Mouse (Mus musculus): ENCODE data around the gene Krt32. TPM values are rescaled to one million over a fixed set of nuclear protein-coding genes. Genes with fewer than 3 reads are reported as not detected.

Krt32 gene
- total and polyA plus RNA-seq, 3 experiments = not detected

DNA sequence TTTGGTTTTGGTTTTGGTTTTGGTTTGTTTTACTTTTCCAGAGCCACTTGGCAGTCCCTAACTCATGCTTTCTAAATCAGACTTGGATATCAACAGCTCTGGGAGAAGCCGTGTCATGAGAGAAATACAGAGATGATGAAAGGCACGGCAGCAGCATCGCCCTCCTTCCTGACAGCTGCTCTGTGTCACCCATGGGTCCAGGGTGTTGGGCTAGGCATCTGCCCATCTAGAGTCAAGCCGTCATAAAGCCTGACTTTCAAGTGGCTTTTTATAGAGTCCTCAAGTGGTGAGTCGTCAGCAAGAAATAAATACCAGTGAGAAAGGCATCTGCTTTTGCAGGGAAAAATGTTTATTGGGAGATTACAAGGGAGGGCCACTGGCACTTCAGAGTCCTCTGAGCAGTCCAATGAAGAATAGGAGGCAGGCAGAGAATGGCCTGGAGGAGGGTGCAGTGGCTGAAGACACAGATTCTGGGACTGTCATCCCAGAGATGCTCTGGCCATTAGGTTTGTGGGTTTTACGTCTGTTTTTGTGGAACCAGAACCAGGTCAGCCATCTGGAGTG, 41.6 kb downstream of the Krt32 start:
- no peak overlapping the region for H3K9ac ChIP-seq (ENCODE audit: low read depth, low read length)

DNA sequence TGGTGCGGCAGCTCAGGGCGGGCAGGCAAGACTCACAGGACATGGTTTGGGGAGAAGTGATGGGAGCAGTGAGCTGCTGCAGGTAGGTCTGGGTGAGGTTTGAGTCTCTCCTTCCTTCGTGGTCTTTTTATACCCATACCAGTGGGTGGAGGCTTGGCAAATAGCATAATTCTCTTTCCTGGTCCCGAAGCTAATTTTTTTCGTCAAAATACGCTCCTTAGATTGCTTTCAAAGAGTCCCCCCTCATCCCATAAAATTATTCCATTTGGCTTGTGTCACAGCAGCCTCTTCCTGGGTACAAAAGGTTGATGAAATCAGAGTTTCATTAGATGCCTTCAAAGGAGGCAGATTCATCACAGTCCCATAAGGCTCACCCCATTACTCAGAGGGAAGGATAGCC, 46.6 kb downstream of the Krt32 start, which contains the start of gene Krt34:
Gene Krt34, minus strand, starts transcription at position 101 of the 400 bp plus-strand sequence.
- no peaks in the 10 kb centered on the region for H3K4me1 ChIP-seq (ENCODE audit: control insufficient read depth, insufficient read depth, low read length)
- no peaks in the 10 kb centered on the region for H3K79me2 ChIP-seq (replicated peaks; ENCODE audit: control insufficient read depth, insufficient read depth, low read length)
- intact Hi-C loops (cut with DNase I) = no loop called here
- no peaks in the 10 kb centered on the region for H3K27me3 ChIP-seq (ENCODE audit: control insufficient read depth, insufficient read depth, low read length)
- H3K9ac ChIP-seq (ENCODE audit: low read depth, low read length) = no peak within 1 kb of the TSS
- DNase-seq = no peak
- WGBS = 75% methylated on average over 6 of the region's 6 CpGs
- no peaks in the 10 kb centered on the region for H3K36me3 ChIP-seq (ENCODE audit: control insufficient read depth, insufficient read depth, low read length)
- no peak within 1 kb of the TSS for H3K4me3 ChIP-seq
- TF ChIP-seq POLR2A (IDR thresholded peaks at IDR 0.05; ENCODE audit: insufficient read depth, low read depth, low read length) (no peak), EP300 (IDR thresholded peaks at IDR 0.05; ENCODE audit: insufficient read depth, low read depth, low read length) (no peak), CTCF (IDR thresholded peaks at IDR 0.05) (no peak)
- H3K27ac ChIP-seq = no peak within 1 kb of the TSS

More for the DNA sequence above, 41.6 kb downstream of the Krt32 start:
- no peak for DNase-seq
- WGBS = 49% methylated on average over 6 of the region's 6 CpGs
- H3K36me3 ChIP-seq (ENCODE audit: control insufficient read depth, insufficient read depth, low read length) = no peaks in the 10 kb centered on the region
- no peaks in the 10 kb centered on the region for H3K4me1 ChIP-seq (ENCODE audit: control insufficient read depth, insufficient read depth, low read length)
- H3K79me2 ChIP-seq (replicated peaks; ENCODE audit: control insufficient read depth, insufficient read depth, low read length) = no peaks in the 10 kb centered on the region
- no peaks in the 10 kb centered on the region for H3K27me3 ChIP-seq (ENCODE audit: control insufficient read depth, insufficient read depth, low read length)
- no peak overlapping the region for H3K27ac ChIP-seq
- intact Hi-C loops (cut with DNase I) = no loop called here
- H3K4me3 ChIP-seq = no peak overlapping the region
- TF ChIP-seq POLR2A (IDR thresholded peaks at IDR 0.05; ENCODE audit: insufficient read depth, low read depth, low read length) = no peak
- no peak for TF ChIP-seq EP300 (IDR thresholded peaks at IDR 0.05; ENCODE audit: insufficient read depth, low read depth, low read length)
- TF ChIP-seq CTCF (IDR thresholded peaks at IDR 0.05) = no peak

Other genes starting within 250 kb of the Krt32 start
- gene Krtap4-16, start 236.6 kb downstream of the Krt32 start, total RNA-seq (2021) = not detected
- not detected in 2 replicates for gene Krtap4-16, start 236.6 kb downstream of the Krt32 start, polyA plus RNA-seq (2012; rRNA removed)
- gene Gm11568, start 230.3 kb downstream of the Krt32 start, total RNA-seq (2021) = not detected
- not detected in 2 replicates for gene Gm11568, start 230.3 kb downstream of the Krt32 start, polyA plus RNA-seq (2012; rRNA removed)
- gene Gm11559, start 223.8 kb downstream of the Krt32 start, total RNA-seq (2021) = not detected
- not detected in 2 replicates for gene Gm11559, start 223.8 kb downstream of the Krt32 start, polyA plus RNA-seq (2012; rRNA removed)
- gene Krtap9-1, start 214.8 kb downstream of the Krt32 start, total RNA-seq (2021) = not detected
- gene Krtap9-1, start 214.8 kb downstream of the Krt32 start, polyA plus RNA-seq (2012; rRNA removed) = not detected in 2 replicates
- not detected for gene Gm11567, start 209.0 kb downstream of the Krt32 start, total RNA-seq (2021)
- not detected in 2 replicates for gene Gm11567, start 209.0 kb downstream of the Krt32 start, polyA plus RNA-seq (2012; rRNA removed)
- gene Krtap31-1, start 180.3 kb downstream of the Krt32 start, total RNA-seq (2021) = not detected
- gene Krtap31-1, start 180.3 kb downstream of the Krt32 start, polyA plus RNA-seq (2012; rRNA removed) = not detected in 2 replicates
- gene Gm11565, start 173.5 kb downstream of the Krt32 start, total RNA-seq (2021) = not detected
- not detected in 2 replicates for gene Gm11565, start 173.5 kb downstream of the Krt32 start, polyA plus RNA-seq (2012; rRNA removed)
- not detected for gene Krtap31-2, start 151.9 kb downstream of the Krt32 start, total RNA-seq (2021)
- gene Krtap31-2, start 151.9 kb downstream of the Krt32 start, polyA plus RNA-seq (2012; rRNA removed) = not detected in 2 replicates
- not detected for gene Krtap9-5, start 139.8 kb downstream of the Krt32 start, total RNA-seq (2021)
- gene Krtap9-5, start 139.8 kb downstream of the Krt32 start, polyA plus RNA-seq (2012; rRNA removed) = not detected in 2 replicates
- not detected for gene Krtap29-1, start 109.2 kb downstream of the Krt32 start, total RNA-seq (2021)
- not detected in 2 replicates for gene Krtap29-1, start 109.2 kb downstream of the Krt32 start, polyA plus RNA-seq (2012; rRNA removed)
- gene Krtap16-1, start 101.6 kb downstream of the Krt32 start, total RNA-seq (2021) = not detected
- not detected in 2 replicates for gene Krtap16-1, start 101.6 kb downstream of the Krt32 start, polyA plus RNA-seq (2012; rRNA removed)
- not detected for gene Krtap17-1, start 94.2 kb downstream of the Krt32 start, total RNA-seq (2021)
- not detected in 2 replicates for gene Krtap17-1, start 94.2 kb downstream of the Krt32 start, polyA plus RNA-seq (2012; rRNA removed)
- gene Krt33a, start 72.0 kb downstream of the Krt32 start, total RNA-seq (2021) = not detected
- not detected in 2 replicates for gene Krt33a, start 72.0 kb downstream of the Krt32 start, polyA plus RNA-seq (2012; rRNA removed)
- gene Krt33b, start 58.4 kb downstream of the Krt32 start, total RNA-seq (2021) = not detected
- not detected in 2 replicates for gene Krt33b, start 58.4 kb downstream of the Krt32 start, polyA plus RNA-seq (2012; rRNA removed)
- not detected for gene Krt34, start 46.7 kb downstream of the Krt32 start, total RNA-seq (2021)
- gene Krt34, start 46.7 kb downstream of the Krt32 start, polyA plus RNA-seq (2012; rRNA removed) = not detected in 2 replicates
- gene Krt31, start 37.7 kb downstream of the Krt32 start, total RNA-seq (2021) = not detected
- gene Krt31, start 37.7 kb downstream of the Krt32 start, polyA plus RNA-seq (2012; rRNA removed) = 0.08 TPM in 1 of 2 replicates, not detected in the other
- not detected for gene Krt35, start 8.0 kb upstream of the Krt32 start, total RNA-seq (2021)
- gene Krt35, start 8.0 kb upstream of the Krt32 start, polyA plus RNA-seq (2012; rRNA removed) = not detected in 2 replicates
- not detected for gene Krt36, start 17.4 kb upstream of the Krt32 start, total RNA-seq (2021)
- 0.15 TPM in 1 of 2 replicates, not detected in the other for gene Krt36, start 17.4 kb upstream of the Krt32 start, polyA plus RNA-seq (2012; rRNA removed)
- gene Krt13, start 33.3 kb upstream of the Krt32 start, total RNA-seq (2021) = not detected
- not detected in 2 replicates for gene Krt13, start 33.3 kb upstream of the Krt32 start, polyA plus RNA-seq (2012; rRNA removed)
- under 1 TPM in 1 of 2 experiments, not detected in 1; 0.23 TPM for gene Krt15, start 47.7 kb upstream of the Krt32 start, total RNA-seq (2021)
- gene Krt15, start 47.7 kb upstream of the Krt32 start, polyA plus RNA-seq (2012; rRNA removed) = 0.26 and 5.0 TPM in 2 replicates
- 1 to 10 TPM; 6.9 to 8.5 TPM for gene Krt19, start 60.4 kb upstream of the Krt32 start, total RNA-seq (2021)
- 8.0 and 27.0 TPM in 2 replicates for gene Krt19, start 60.4 kb upstream of the Krt32 start, polyA plus RNA-seq (2012; rRNA removed)
- gene Krt9, start 105.0 kb upstream of the Krt32 start, total RNA-seq (2021) = not detected
- gene Krt9, start 105.0 kb upstream of the Krt32 start, polyA plus RNA-seq (2012; rRNA removed) = not detected in 2 replicates
- gene Krt14, start 119.3 kb upstream of the Krt32 start, total RNA-seq (2021) = under 1 TPM in 1 of 2 experiments, not detected in 1; 0.31 TPM
- 0.44 and 0.47 TPM in 2 replicates for gene Krt14, start 119.3 kb upstream of the Krt32 start, polyA plus RNA-seq (2012; rRNA removed)
- not detected for gene Krt16, start 160.7 kb upstream of the Krt32 start, total RNA-seq (2021)
- not detected in 2 replicates for gene Krt16, start 160.7 kb upstream of the Krt32 start, polyA plus RNA-seq (2012; rRNA removed)
- not detected for gene Krt17, start 172.8 kb upstream of the Krt32 start, total RNA-seq (2021)
- 0.61 TPM in 1 of 2 replicates, not detected in the other for gene Krt17, start 172.8 kb upstream of the Krt32 start, polyA plus RNA-seq (2012; rRNA removed)
- gene Krt42, start 181.6 kb upstream of the Krt32 start, total RNA-seq (2021) = not detected
- not detected in 2 replicates for gene Krt42, start 181.6 kb upstream of the Krt32 start, polyA plus RNA-seq (2012; rRNA removed)
- 1,000 to 10,000 TPM; 1,735 to 2,054 TPM for gene Eif1, start 231.7 kb upstream of the Krt32 start, total RNA-seq (2021)
- 195 and 341 TPM in 2 replicates for gene Eif1, start 231.7 kb upstream of the Krt32 start, polyA plus RNA-seq (2012; rRNA removed)
- gene Gast, start 246.2 kb upstream of the Krt32 start, total RNA-seq (2021) = not detected
- not detected in 2 replicates for gene Gast, start 246.2 kb upstream of the Krt32 start, polyA plus RNA-seq (2012; rRNA removed)